Mouse (Mus musculus) intestine, embryonic 16.5 days (tissue): Measurements from ENCODE around the gene Ncoa4. TPM values are rescaled to one million over a fixed set of nuclear protein-coding genes. Genes with fewer than 3 reads are reported as not detected.
"Not testable (repeated sequence)": the region's sequence is repeated elsewhere in the genome, so short reads cannot be mapped to it uniquely, and the experiment has no call there.

Experiments used
- ATAC-seq: fragments of 200-750 bp; cut with Nextera tagmentation; 2 replicates; pipeline ENCODE4 v1.8.0; 2017; ENCODE audit warnings: moderate TSS enrichment, moderate library complexity
- H3K27ac ChIP-seq: fragments of 300-500 bp; sonication (generic); 2 replicates; pipeline ENCODE4 v1.5.1; 2014; ENCODE audit warnings: mild to moderate bottlenecking, low read length
- H3K27me3 ChIP-seq: fragments of 300-500 bp; sonication (generic); replicated peaks from 2 replicates; pipeline ENCODE4 v1.6.1; 2014; ENCODE audit warnings: low read length, control low read depth, mixed read lengths; ENCODE audit not compliant: control insufficient read depth, insufficient read depth
- H3K36me3 ChIP-seq: fragments of 300-500 bp; sonication (generic); 2 replicates; pipeline ENCODE4 v1.6.1; 2014; ENCODE audit warnings: low read length, control low read depth; ENCODE audit not compliant: control insufficient read depth, insufficient read depth
- H3K4me1 ChIP-seq: fragments of 300-500 bp; sonication (generic); 2 replicates; pipeline ENCODE4 v1.6.1; 2014; ENCODE audit warnings: low read length, control low read depth, mixed read lengths; ENCODE audit not compliant: control insufficient read depth, insufficient read depth
- H3K4me2 ChIP-seq: fragments of 300-500 bp; sonication (generic); 2 replicates; pipeline ENCODE4 v1.6.1; 2014; ENCODE audit warnings: low read depth, low read length, control low read depth
- H3K4me3 ChIP-seq: fragments of 300-500 bp; sonication (generic); 2 replicates; pipeline ENCODE4 v1.5.1; 2014; ENCODE audit warnings: mild to moderate bottlenecking, low read length
- H3K9ac ChIP-seq: fragments of 300-500 bp; sonication (generic); 2 replicates; pipeline ENCODE4 v1.6.1; 2014; ENCODE audit warnings: low read depth, low read length
- H3K9me3 ChIP-seq: fragments of 300-500 bp; sonication (generic); 2 replicates; pipeline ENCODE4 v1.6.1; 2016; ENCODE audit warnings: low read length, control low read depth; ENCODE audit not compliant: control insufficient read depth
- WGBS: fragments of 180-500 bp; shearing (Covaris S2); extraction: QIAGEN DNeasy Blood & Tissue Kit; methylation state at CpG from one replicate; pipeline ENCODE4 v1.1.7; 2014; 5-methylcytosine and 5-hydroxymethylcytosine counted together
- polyA plus RNA-seq: library from polyadenylated mRNA; unstranded; fragments of >200 nt; fragmentation: Nextera tagmentation; extraction: Ambion mirVana; gene quantifications from 2 replicates; pipeline ENCODE4 v1.2.1, GENCODE M21; 2015

The Ncoa4 gene
- polyA plus RNA-seq, 1 experiment from 2014 or later = 208 TPM

- peaks cover 15% of the 10 kb centered on the region for H3K36me3 ChIP-seq
- H3K4me2 ChIP-seq = no peak overlapping the region
- no peaks in the 10 kb centered on the region for H3K4me1 ChIP-seq
- WGBS = 84% methylated on average over 6 of the region's 6 CpGs
- no peak overlapping the region for H3K4me3 ChIP-seq
- H3K27ac ChIP-seq = no peak overlapping the region
- no peak for ATAC-seq
- no peaks in the 10 kb centered on the region for H3K9me3 ChIP-seq
- no peaks in the 10 kb centered on the region for H3K27me3 ChIP-seq
- no peak overlapping the region for H3K9ac ChIP-seq
These were observed 21.2 kb downstream of the Ncoa4 start for GRCm38 (mm10) chr14:32180861-32181260.

GRCm38 (mm10) chr14:32183846-32184245 lies 24.2 kb downstream of the Ncoa4 start:
- no peaks in the 10 kb centered on the region for H3K27me3 ChIP-seq
- 94% methylated on average over 4 of the region's 4 CpGs for WGBS

GRCm38 (mm10) chr14:32190627-32191391 lies 31.1 kb downstream of the Ncoa4 start:
- Histone ChIP-seq H3K4me2 (no peak overlapping the region), H3K36me3 (peaks cover 5% of the 10 kb centered on the region), H3K27ac (peak overlapping the region; percentile 54), H3K27me3 (no peaks in the 10 kb centered on the region), H3K4me3 (no peak overlapping the region), H3K9me3 (no peaks in the 10 kb centered on the region), H3K9ac (no peak overlapping the region), H3K4me1 (peaks cover 6% of the 10 kb centered on the region)
- ATAC-seq = peak; percentile 92
- 60% methylated on average over 6 of the region's 6 CpGs for WGBS

More at GRCm38 (mm10) chr14:32183846-32184245, 24.2 kb downstream of the Ncoa4 start:
- Histone ChIP-seq H3K9me3 (no peaks in the 10 kb centered on the region), H3K4me2 (no peak overlapping the region), H3K9ac (no peak overlapping the region), H3K27ac (no peak overlapping the region), H3K4me3 (no peak overlapping the region), H3K36me3 (peaks cover 15% of the 10 kb centered on the region), H3K4me1 (no peaks in the 10 kb centered on the region)
- ATAC-seq = no peak

- no peaks in the 10 kb centered on the region for H3K9me3 ChIP-seq
- peaks cover 6% of the 10 kb centered on the region for H3K4me1 ChIP-seq
- no peak for ATAC-seq
- H3K27ac ChIP-seq = peak overlapping the region; percentile 33; the same call in 1 of the 2 replicates
- WGBS = 72% methylated on average over 5 of the region's 5 CpGs
- no peak overlapping the region for H3K9ac ChIP-seq
- H3K4me2 ChIP-seq = no peak overlapping the region
- H3K4me3 ChIP-seq = no peak overlapping the region
- H3K27me3 ChIP-seq = no peaks in the 10 kb centered on the region
- peaks cover 7% of the 10 kb centered on the region for H3K36me3 ChIP-seq
These were observed 32.3 kb downstream of the Ncoa4 start for GRCm38 (mm10) chr14:32191926-32192325.

GRCm38 (mm10) chr14:32192437-32192836 lies 32.8 kb downstream of the Ncoa4 start:
- no peak overlapping the region for H3K9ac ChIP-seq
- 36% methylated on average over 3 of the region's 3 CpGs for WGBS
- no peak overlapping the region for H3K27ac ChIP-seq
- H3K4me3 ChIP-seq = no peak overlapping the region
- peak; percentile 41; the same call in 1 of the 2 replicates for ATAC-seq
- H3K36me3 ChIP-seq = peaks cover 10% of the 10 kb centered on the region
- peaks cover 6% of the 10 kb centered on the region for H3K4me1 ChIP-seq
- H3K4me2 ChIP-seq = no peak overlapping the region
- no peaks in the 10 kb centered on the region for H3K27me3 ChIP-seq
- H3K9me3 ChIP-seq = no peaks in the 10 kb centered on the region

GRCm38 (mm10) chr14:32193557-32193956 lies 33.9 kb downstream of the Ncoa4 start:
- H3K36me3 ChIP-seq = peaks cover 12% of the 10 kb centered on the region
- H3K9me3 ChIP-seq, H3K9ac ChIP-seq, H3K4me1 ChIP-seq, H3K27me3 ChIP-seq, H3K4me3 ChIP-seq, H3K27ac ChIP-seq, ATAC-seq, H3K4me2 ChIP-seq: not testable (repeated sequence)
- WGBS = 78% methylated on average over 5 of the region's 5 CpGs

GRCm38 (mm10) chr14:32201354-32201753 lies 41.7 kb downstream of the Ncoa4 start:
- WGBS = 0% methylated on average over 25 of the region's 26 CpGs
- ATAC-seq = peak; percentile 67
- peak overlapping the region; percentile 95 for H3K9ac ChIP-seq

GRCm38 (mm10) chr14:32201791-32202451 lies 42.3 kb downstream of the Ncoa4 start, which contains the start of the genes Timm23 and Parg:
Gene Timm23 (minus strand): TSS chr14:32201898.
Gene Parg (plus strand): TSS chr14:32201949.
- peak within 1 kb of the TSS; percentile 79 for H3K27ac ChIP-seq
- ATAC-seq = peak; percentile 96
- H3K27me3 ChIP-seq = no peaks in the 10 kb centered on the region
- peaks cover 11% of the 10 kb centered on the region for H3K36me3 ChIP-seq
- H3K4me1 ChIP-seq = peaks cover 15% of the 10 kb centered on the region
- WGBS = under 1% methylated on average over 75 of the region's 77 CpGs
- peak within 1 kb of the TSS; percentile 88 for H3K4me2 ChIP-seq
- H3K4me3 ChIP-seq = peak within 1 kb of the TSS; percentile 100
- H3K9ac ChIP-seq = peak within 1 kb of the TSS; percentile 95
- H3K9me3 ChIP-seq = no peaks in the 10 kb centered on the region

More at GRCm38 (mm10) chr14:32201354-32201753, 41.7 kb downstream of the Ncoa4 start:
- peak overlapping the region; percentile 72 for H3K4me2 ChIP-seq
- peaks cover 13% of the 10 kb centered on the region for H3K36me3 ChIP-seq
- peaks cover 15% of the 10 kb centered on the region for H3K4me1 ChIP-seq
- no peaks in the 10 kb centered on the region for H3K9me3 ChIP-seq
- H3K27me3 ChIP-seq = no peaks in the 10 kb centered on the region
- peak overlapping the region; percentile 40 for H3K27ac ChIP-seq
- H3K4me3 ChIP-seq = peak overlapping the region; percentile 100

- no peaks in the 10 kb centered on the region for H3K36me3 ChIP-seq
- H3K9ac ChIP-seq = no peak overlapping the region
- no peak overlapping the region for H3K4me3 ChIP-seq
- H3K27me3 ChIP-seq = no peaks in the 10 kb centered on the region
- H3K4me2 ChIP-seq = no peak overlapping the region
- H3K27ac ChIP-seq = no peak overlapping the region
- ATAC-seq = no peak
- H3K9me3 ChIP-seq = no peaks in the 10 kb centered on the region
- no peaks in the 10 kb centered on the region for H3K4me1 ChIP-seq
These were observed 66.9 kb downstream of the Ncoa4 start for GRCm38 (mm10) chr14:32226601-32227000.
